Mouse (Mus musculus) ES-E14 (cell line): ENCODE measurements around the gene Clgn. TPM values are rescaled to one million over a fixed set of nuclear protein-coding genes. Genes with fewer than 3 reads are reported as not detected.
A peak's percentile ranks its signal among the peaks of the same experiment; 100 is the strongest.

Experiments used
- DNase-seq: peaks from one replicate; pipeline ENCODE4 v3.0.0-alpha.2; 2013; ENCODE audit warnings: low read depth, low spot score
- H3K27ac ChIP-seq: 2 replicates; pipeline ENCODE4 v1.5.1; 2012; ENCODE audit warnings: low read depth, mild to moderate bottlenecking, low read length, moderate library complexity, mixed read lengths; ENCODE audit not compliant: poor library complexity, insufficient read depth, severe bottlenecking
- H3K36me3 ChIP-seq: 2 replicates; pipeline ENCODE4 v1.6.1; 2012; ENCODE audit warnings: mild to moderate bottlenecking, low read length, moderate library complexity, mixed read lengths; ENCODE audit not compliant: control insufficient read depth, poor library complexity, insufficient read depth, severe bottlenecking
- H3K4me1 ChIP-seq, 2 experiments: fragments of 150-350 bp in 1 of 2; sonication (generic) in 1 of 2; 2 replicates each; pipeline ENCODE4 v1.6.1; 2012; ENCODE audit warnings: low read length in 2 of 2, mild to moderate bottlenecking in 1 of 2, mixed read lengths in 1 of 2; ENCODE audit not compliant: control insufficient read depth in 2 of 2, insufficient read depth in 2 of 2, poor library complexity in 1 of 2
- H3K4me3 ChIP-seq, 2 experiments: fragments of 150-350 bp in 1 of 2; sonication (generic) in 1 of 2; 2 replicates each; pipeline ENCODE4 v1.5.1; 2012; ENCODE audit warnings: low read length in 2 of 2, low read depth in 1 of 2, mild to moderate bottlenecking in 1 of 2, mixed read lengths in 1 of 2; ENCODE audit not compliant: insufficient read depth in 1 of 2, poor library complexity in 1 of 2, severe bottlenecking in 1 of 2
- H3K9ac ChIP-seq: 2 replicates; pipeline ENCODE4 v1.6.1; 2012; ENCODE audit warnings: low read depth, mild to moderate bottlenecking, low read length, mixed read lengths; ENCODE audit not compliant: poor library complexity, insufficient read depth, severe bottlenecking
- H3K9me3 ChIP-seq: fragments of 150-350 bp; sonication (generic); 2 replicates; pipeline ENCODE4 v1.6.1; 2012; ENCODE audit warnings: low read depth, mild to moderate bottlenecking, low read length; ENCODE audit not compliant: control insufficient read depth, insufficient read depth
- CHD2 ChIP-seq: IDR thresholded peaks from 2 replicates; pipeline ENCODE4 v1.6.1; 2014; ENCODE audit warnings: mild to moderate bottlenecking, low read depth, low read length, inconsistent platforms
- HCFC1 ChIP-seq: IDR thresholded peaks from 2 replicates; pipeline ENCODE4 v1.6.1; 2012; ENCODE audit warnings: low read length, inconsistent platforms, borderline replicate concordance; ENCODE audit not compliant: insufficient read depth
- MAFK ChIP-seq: IDR thresholded peaks from 2 replicates; pipeline ENCODE4 v1.6.1; 2014; ENCODE audit warnings: mild to moderate bottlenecking, low read depth, low read length, inconsistent platforms; ENCODE audit not compliant: insufficient read depth
- ZC3H11A ChIP-seq: IDR thresholded peaks from 2 replicates; pipeline ENCODE4 v1.6.1; 2012; ENCODE audit warnings: low read depth, mild to moderate bottlenecking, inconsistent platforms, low read length, borderline replicate concordance
- ZNF384 ChIP-seq: IDR thresholded peaks from 2 replicates; pipeline ENCODE4 v1.6.1; 2012; ENCODE audit warnings: low read depth, low read length, inconsistent platforms
- in situ Hi-C, 2 experiments: fragments of 600-800 bp; cut with MboI; formaldehyde crosslinking; loops; one replicate each; pipeline ENCODE4 v1.15.1; 2025; ENCODE audit warnings: low sequenced_read_pairs in 2 of 2, inconsistent platforms in 1 of 2; ENCODE audit not compliant: unreplicated experiment in 2 of 2
- total RNA-seq: library from RNA; depleted of rRNA; stranded (reverse); fragments of 300-350 nt; gene quantifications from 2 replicates; pipeline ENCODE4 v1.2.3, GENCODE M21; 2012

The Clgn gene
- total RNA-seq, 1 experiment, result 19.2 TPM

GRCm38 (mm10) chr8:83351315-83351714 lies 38.4 kb upstream of the Clgn start:
- H3K9me3 ChIP-seq, result no peaks in the 10 kb centered on the region
- no peak overlapping the region for H3K4me3 ChIP-seq
- TF ChIP-seq MAFK, result no peak
- no peak for TF ChIP-seq ZC3H11A
- no peak for TF ChIP-seq CHD2
- in situ Hi-C loops, result no loop called here
- H3K4me1 ChIP-seq, result no peaks in the 10 kb centered on the region
- H3K9ac ChIP-seq, result no peak overlapping the region
- no peaks in the 10 kb centered on the region for H3K36me3 ChIP-seq
- H3K27ac ChIP-seq, result no peak overlapping the region
- DNase-seq, result no peak

- Histone ChIP-seq H3K4me3 (no peak overlapping the region), H3K27ac (no peak overlapping the region), H3K9ac (no peak overlapping the region), H3K36me3 (no peaks in the 10 kb centered on the region), H3K4me1 (no peaks in the 10 kb centered on the region), H3K9me3 (no peaks in the 10 kb centered on the region)
- TF ChIP-seq ZC3H11A (no peak), HCFC1 (no peak), ZNF384 (no peak), MAFK (no peak), CHD2 (no peak)
- in situ Hi-C loops, result no loop called here
- no peak for DNase-seq
Measured at GRCm38 (mm10) chr8:83363156-83363769, 26.4 kb upstream of the Clgn start.

- peak; percentile 12 for DNase-seq
- H3K9ac ChIP-seq, result no peak overlapping the region
- no peak overlapping the region for H3K4me3 ChIP-seq
- no peak overlapping the region for H3K27ac ChIP-seq
- no peaks in the 10 kb centered on the region for H3K36me3 ChIP-seq
- no peak for TF ChIP-seq ZC3H11A
- TF ChIP-seq ZNF384, result no peak
- no peak for TF ChIP-seq CHD2
- TF ChIP-seq MAFK, result no peak
- TF ChIP-seq HCFC1, result no peak
- peaks cover 6 to 8% of the 10 kb centered on the region in 2 experiments; a peak in 3 of 4 replicates for H3K4me1 ChIP-seq
- no peaks in the 10 kb centered on the region for H3K9me3 ChIP-seq
- in situ Hi-C loops, result no loop called here
Measured at GRCm38 (mm10) chr8:83377231-83377630, 12.4 kb upstream of the Clgn start.

GRCm38 (mm10) chr8:83380141-83380540 lies 9.5 kb upstream of the Clgn start:
- TF ChIP-seq ZC3H11A (no peak), MAFK (peak; percentile 55; the same call in 1 of the 2 replicates), HCFC1 (no peak), ZNF384 (no peak), CHD2 (no peak)
- DNase-seq, result no peak
- no peak overlapping the region for H3K4me3 ChIP-seq
- in situ Hi-C loops, result no loop called here
- peaks cover 16 to 18% of the 10 kb centered on the region in 2 experiments for H3K4me1 ChIP-seq
- no peaks in the 10 kb centered on the region for H3K9me3 ChIP-seq
- no peaks in the 10 kb centered on the region for H3K36me3 ChIP-seq
- H3K27ac ChIP-seq, result no peak overlapping the region; the same call in 1 of the 2 replicates
- H3K9ac ChIP-seq, result no peak overlapping the region

- in situ Hi-C loops, result no loop called here
- no peak for TF ChIP-seq MAFK
- no peak for TF ChIP-seq HCFC1
- no peak for TF ChIP-seq CHD2
- no peak for TF ChIP-seq ZC3H11A
- TF ChIP-seq ZNF384, result no peak
- Histone ChIP-seq H3K4me3 (no peak overlapping the region), H3K27ac (no peak overlapping the region), H3K36me3 (no peaks in the 10 kb centered on the region), H3K9me3 (no peaks in the 10 kb centered on the region), H3K9ac (no peak overlapping the region), H3K4me1 (peaks cover 16 to 18% of the 10 kb centered on the region in 2 experiments)
- DNase-seq, result no peak
Measured at GRCm38 (mm10) chr8:83381016-83381415, 8.7 kb upstream of the Clgn start.
